Mouse (Mus musculus): ENCODE data around the gene Trpc6.

Gene Trpc6

GRCm38 (mm10) chr9:8544041-8544794, at the start of gene Trpc6:
Gene Trpc6, plus strand, starts transcription at chr9:8544142.
- peak; percentile 69 for DNase-seq (ENCODE audit: extremely low spot score, low spot score)

- DNase-seq (ENCODE audit: extremely low spot score, low spot score): no peak
Measured at GRCm38 (mm10) chr9:8520911-8521310, 23.0 kb upstream of the Trpc6 start.

GRCm38 (mm10) chr9:8533670-8534069, 10.3 kb upstream of the Trpc6 start:
- no peak for DNase-seq (ENCODE audit: extremely low spot score, low spot score)

- DNase-seq (ENCODE audit: extremely low spot score, low spot score): no peak
Measured at GRCm38 (mm10) chr9:8545236-8545635, 1.3 kb downstream of the Trpc6 start.

- DNase-seq (ENCODE audit: extremely low spot score, low spot score): no peak
Measured at GRCm38 (mm10) chr9:8558574-8558973, 14.6 kb downstream of the Trpc6 start.

GRCm38 (mm10) chr9:8592618-8593017, 48.7 kb downstream of the Trpc6 start:
- no peak for DNase-seq (ENCODE audit: extremely low spot score, low spot score)

- DNase-seq (ENCODE audit: extremely low spot score, low spot score): no peak
Measured at GRCm38 (mm10) chr9:8597089-8597488, 53.1 kb downstream of the Trpc6 start.

- DNase-seq (ENCODE audit: extremely low spot score, low spot score): no peak
Measured at GRCm38 (mm10) chr9:8606816-8607491, 63.0 kb downstream of the Trpc6 start.

- DNase-seq (ENCODE audit: extremely low spot score, low spot score): no peak
Measured at GRCm38 (mm10) chr9:8634344-8634743, 90.4 kb downstream of the Trpc6 start.

GRCm38 (mm10) chr9:8643453-8643852, 99.5 kb downstream of the Trpc6 start:
- no peak for DNase-seq (ENCODE audit: extremely low spot score, low spot score)

- DNase-seq (ENCODE audit: extremely low spot score, low spot score): no peak
Measured at GRCm38 (mm10) chr9:8655347-8655746, 111.4 kb downstream of the Trpc6 start.

- DNase-seq (ENCODE audit: extremely low spot score, low spot score): no peak
Measured at GRCm38 (mm10) chr9:8672944-8673343, 129.0 kb downstream of the Trpc6 start.

GRCm38 (mm10) chr9:8676607-8677006, 132.7 kb downstream of the Trpc6 start:
- DNase-seq (ENCODE audit: extremely low spot score, low spot score): no peak

- no peak for DNase-seq (ENCODE audit: extremely low spot score, low spot score)
Measured at GRCm38 (mm10) chr9:8693177-8693576, 149.2 kb downstream of the Trpc6 start.

GRCm38 (mm10) chr9:8700669-8701068, 156.7 kb downstream of the Trpc6 start:
- peak; percentile 83 for DNase-seq (ENCODE audit: extremely low spot score, low spot score)

- DNase-seq (ENCODE audit: extremely low spot score, low spot score): no peak
Measured at GRCm38 (mm10) chr9:8703516-8703915, 159.6 kb downstream of the Trpc6 start.

GRCm38 (mm10) chr9:8703956-8704355, 160.0 kb downstream of the Trpc6 start:
- DNase-seq (ENCODE audit: extremely low spot score, low spot score): no peak

GRCm38 (mm10) chr9:8710052-8710739, 166.3 kb downstream of the Trpc6 start:
- DNase-seq (ENCODE audit: extremely low spot score, low spot score): no peak

GRCm38 (mm10) chr9:8719017-8719416, 175.1 kb downstream of the Trpc6 start:
- no peak for DNase-seq (ENCODE audit: extremely low spot score, low spot score)

- no peak for DNase-seq (ENCODE audit: extremely low spot score, low spot score)
Measured at GRCm38 (mm10) chr9:8729056-8729455, 185.1 kb downstream of the Trpc6 start.
